Mouse (Mus musculus): ENCODE measurements around the gene Klhl30.

The Klhl30 gene

GRCm38 (mm10) chr1:91350841-91351240, at the start of gene Klhl30:
Gene Klhl30 (plus strand): TSS chr1:91351016.
- in situ Hi-C loops (cut with MboI, MseI): no loop called here

GRCm38 (mm10) chr1:91301206-91301920, 49.5 kb upstream of the Klhl30 start:
- in situ Hi-C loops (cut with MboI, MseI): no loop called here

- in situ Hi-C loops (cut with MboI, MseI): no loop called here
Measured at GRCm38 (mm10) chr1:91302021-91302420, 48.8 kb upstream of the Klhl30 start.

GRCm38 (mm10) chr1:91304621-91305020, 46.2 kb upstream of the Klhl30 start:
- in situ Hi-C loops (cut with MboI, MseI): no loop called here

- in situ Hi-C loops (cut with MboI, MseI): no loop called here
Measured at GRCm38 (mm10) chr1:91309366-91310085, 41.3 kb upstream of the Klhl30 start.

- in situ Hi-C loops (cut with MboI, MseI): no loop called here
Measured at GRCm38 (mm10) chr1:91312273-91312672, 38.5 kb upstream of the Klhl30 start.

- in situ Hi-C loops (cut with MboI, MseI): no loop called here
Measured at GRCm38 (mm10) chr1:91313251-91313650, 37.6 kb upstream of the Klhl30 start.

- in situ Hi-C loops (cut with MboI, MseI): no loop called here
Measured at GRCm38 (mm10) chr1:91317656-91318055, 33.2 kb upstream of the Klhl30 start.

GRCm38 (mm10) chr1:91321760-91322438, 28.9 kb upstream of the Klhl30 start, which contains the start of gene Espnl:
Gene Espnl (plus strand): TSS chr1:91322075.
- in situ Hi-C loops (cut with MboI, MseI): no loop called here

- in situ Hi-C loops (cut with MboI, MseI): no loop called here
Measured at GRCm38 (mm10) chr1:91324646-91325045, 26.2 kb upstream of the Klhl30 start.

GRCm38 (mm10) chr1:91325488-91326042, 25.3 kb upstream of the Klhl30 start:
- in situ Hi-C loops (cut with MboI, MseI): no loop called here

GRCm38 (mm10) chr1:91332102-91332501, 18.7 kb upstream of the Klhl30 start:
- in situ Hi-C loops (cut with MboI, MseI): loop anchor here in 1 of 2 experiments (10.0 kb wide), 1 partner anchor 1947 kb away; no protein-coding TSS in a partner anchor

- in situ Hi-C loops (cut with MboI, MseI): loop anchor here in 1 of 2 experiments (10.0 kb wide), 1 partner anchor 1949 kb away; no protein-coding TSS in a partner anchor
Measured at GRCm38 (mm10) chr1:91333582-91333981, 17.2 kb upstream of the Klhl30 start.

- in situ Hi-C loops (cut with MboI, MseI): loop anchor here in 1 of 2 experiments (10.0 kb wide), 1 partner anchor 1953 kb away; no protein-coding TSS in a partner anchor
Measured at GRCm38 (mm10) chr1:91337355-91337754, 13.5 kb upstream of the Klhl30 start.

GRCm38 (mm10) chr1:91344001-91344400, 6.8 kb upstream of the Klhl30 start:
- in situ Hi-C loops (cut with MboI, MseI): loop anchor here in 1 of 2 experiments (10.0 kb wide), 1 partner anchor 369 kb away; no protein-coding TSS in a partner anchor

GRCm38 (mm10) chr1:91344921-91345685, 5.7 kb upstream of the Klhl30 start:
- in situ Hi-C loops (cut with MboI, MseI): loop anchor here (5.0 to 10.0 kb wide), 2 partner anchors 370 to 378 kb away; partner anchors contain the start of gene Rab17 (in 1 of the 2)

- in situ Hi-C loops (cut with MboI, MseI): loop anchor here (5.0 to 10.0 kb wide), 2 partner anchors 372 to 380 kb away; partner anchors contain the start of gene Rab17 (in 1 of the 2)
Measured at GRCm38 (mm10) chr1:91346892-91347291, 3.9 kb upstream of the Klhl30 start.

- in situ Hi-C loops (cut with MboI, MseI): no loop called here
Measured at GRCm38 (mm10) chr1:91351249-91351648, 433 bp downstream of the Klhl30 start.

- in situ Hi-C loops (cut with MboI, MseI): no loop called here
Measured at GRCm38 (mm10) chr1:91352277-91352676, 1.5 kb downstream of the Klhl30 start.

GRCm38 (mm10) chr1:91356105-91356504, 5.3 kb downstream of the Klhl30 start:
- in situ Hi-C loops (cut with MboI, MseI): no loop called here

- in situ Hi-C loops (cut with MboI, MseI): no loop called here
Measured at GRCm38 (mm10) chr1:91362113-91362512, 11.3 kb downstream of the Klhl30 start.
